Mouse (Mus musculus): ENCODE data around the gene Bnip3.

Gene Bnip3

GRCm38 (mm10) chr7:138909277-138910192 is at the start of gene Bnip3:
Gene Bnip3 (minus strand): TSS chr7:138909519.
- peak; percentile 92 to 93 for DNase-seq

DNA sequence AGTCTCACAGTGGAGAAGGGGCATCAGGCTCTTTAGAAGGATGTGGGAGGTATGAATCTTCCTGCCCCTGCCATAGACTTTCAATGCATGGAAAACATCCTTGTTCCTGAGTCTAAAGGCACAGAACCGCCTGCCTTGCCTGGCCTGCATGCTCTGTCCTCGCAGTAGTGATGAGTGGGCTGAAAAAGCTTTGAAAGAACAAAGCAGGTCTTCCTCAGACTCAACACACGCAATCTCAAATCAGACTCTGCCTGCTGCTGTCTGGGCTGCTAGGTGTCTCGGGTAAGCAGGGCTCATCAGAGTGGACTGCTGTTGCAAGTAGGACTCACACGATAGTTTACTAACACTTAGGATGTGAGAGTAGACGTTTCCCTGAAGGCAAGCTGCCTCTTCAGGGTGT is 47.8 kb upstream of the Bnip3 start:
- no peak for DNase-seq

DNA sequence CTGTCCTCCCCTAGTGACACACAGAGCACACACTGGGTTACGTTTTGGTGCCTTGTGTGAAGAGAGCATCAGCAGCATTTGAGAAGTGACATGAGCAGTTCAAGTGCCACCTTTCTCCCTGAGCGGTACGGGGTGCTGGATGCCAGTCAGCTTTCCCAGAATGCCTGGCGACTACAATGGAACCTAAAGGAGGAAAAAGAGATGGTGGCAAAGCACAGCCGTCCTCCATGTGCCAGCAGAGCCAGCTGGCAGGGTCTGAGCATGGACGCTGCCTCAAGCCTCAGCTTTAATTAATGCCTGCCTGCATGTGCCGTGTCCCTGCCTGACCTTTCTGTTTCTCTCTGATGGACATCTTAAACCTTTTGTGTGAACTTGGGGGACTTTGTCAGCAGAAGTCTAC is 46.5 kb upstream of the Bnip3 start:
- DNase-seq: peak; percentile 52 to 63

GRCm38 (mm10) chr7:138948309-138948708 is 39.0 kb upstream of the Bnip3 start:
- DNase-seq: no peak

DNA sequence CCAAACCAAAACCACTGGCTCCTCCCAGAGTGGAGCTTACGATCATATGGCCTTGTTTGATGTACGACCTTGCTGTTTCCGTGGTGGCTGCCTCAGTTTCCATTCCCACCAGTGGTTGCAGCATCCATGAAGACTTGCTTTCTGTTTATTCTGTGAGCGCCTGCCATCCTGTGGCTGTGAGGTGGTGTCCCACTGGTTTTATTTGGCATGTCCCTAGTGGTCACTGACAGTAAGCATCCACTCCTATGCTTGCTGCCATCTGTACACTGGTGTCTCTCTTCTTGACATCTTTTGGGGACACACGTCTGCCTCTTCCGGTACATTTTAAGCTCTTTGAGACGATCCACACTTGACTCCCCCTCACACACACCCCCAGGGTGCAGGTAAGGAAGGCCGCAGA is 38.4 kb upstream of the Bnip3 start:
- DNase-seq: no peak

- no peak for DNase-seq
Observed at GRCm38 (mm10) chr7:138945668-138946067, 36.3 kb upstream of the Bnip3 start.

DNA sequence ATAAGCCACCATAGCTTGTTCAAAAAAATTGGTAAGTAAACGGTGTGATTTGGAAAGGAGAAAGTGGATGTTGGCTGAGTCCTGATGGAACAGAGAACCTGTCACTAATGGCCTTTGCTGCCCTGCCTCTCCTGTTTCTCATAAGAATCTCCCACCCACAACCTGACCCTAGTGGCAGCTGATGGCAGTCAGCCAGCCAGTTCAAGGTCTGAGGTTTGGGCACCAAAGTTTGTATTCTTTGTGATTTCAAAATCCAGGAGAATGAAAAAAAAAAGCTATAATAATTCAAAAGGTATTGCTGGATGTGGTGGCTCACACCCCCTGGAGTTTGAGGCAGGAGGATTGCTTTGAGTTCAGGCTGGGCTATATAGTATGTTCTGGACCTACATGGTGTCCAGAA is 33.0 kb upstream of the Bnip3 start:
- DNase-seq: no peak

- peak; percentile 35 to 43 for DNase-seq
Observed at GRCm38 (mm10) chr7:138941571-138941970, 32.3 kb upstream of the Bnip3 start.

- peak; percentile 72 to 82 for DNase-seq
Observed at GRCm38 (mm10) chr7:138940612-138941461, 31.5 kb upstream of the Bnip3 start, which contains the start of gene Jakmip3. Gene Jakmip3 (plus strand): TSS chr7:138940730.

DNA sequence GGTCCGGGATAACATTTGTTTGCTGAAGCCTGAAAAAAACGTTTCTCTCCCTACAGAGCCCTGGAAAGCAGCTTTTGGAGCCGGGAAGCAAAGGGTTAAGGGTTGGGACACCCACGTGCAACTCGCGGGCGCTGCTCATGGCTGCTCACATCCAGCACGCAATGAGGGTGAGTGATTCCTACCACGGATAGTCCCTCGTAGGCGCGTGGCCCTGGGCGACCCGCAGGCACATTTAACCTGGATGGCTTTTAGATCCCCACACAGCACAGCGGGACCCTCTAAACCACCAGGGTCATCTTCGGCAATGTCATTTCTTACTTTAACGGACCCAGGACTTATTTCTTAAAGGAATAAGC is 30.9 kb upstream of the Bnip3 start:
- peak; percentile 73 to 74 for DNase-seq

DNA sequence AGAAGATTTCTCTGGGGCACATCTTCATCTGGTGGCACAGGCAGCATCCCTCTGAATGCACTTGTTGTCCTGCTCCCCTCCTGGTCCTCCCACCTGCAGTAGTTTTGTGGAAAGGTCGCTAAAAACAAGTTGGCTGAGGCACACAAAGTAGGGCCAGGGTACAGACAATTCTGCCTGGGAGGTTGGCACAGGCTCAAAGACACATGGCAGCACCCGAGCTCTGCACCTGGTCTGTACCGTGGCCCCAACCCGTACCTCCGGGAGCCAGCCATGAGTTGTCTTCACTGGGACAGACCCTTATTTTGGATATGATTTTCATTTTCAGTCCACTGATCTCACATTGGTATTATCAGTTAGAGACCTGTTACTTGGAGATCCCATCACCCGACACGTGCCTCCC is 29.7 kb upstream of the Bnip3 start:
- no peak for DNase-seq

- no peak for DNase-seq
Observed at GRCm38 (mm10) chr7:138934523-138934922, 25.2 kb upstream of the Bnip3 start.

DNA sequence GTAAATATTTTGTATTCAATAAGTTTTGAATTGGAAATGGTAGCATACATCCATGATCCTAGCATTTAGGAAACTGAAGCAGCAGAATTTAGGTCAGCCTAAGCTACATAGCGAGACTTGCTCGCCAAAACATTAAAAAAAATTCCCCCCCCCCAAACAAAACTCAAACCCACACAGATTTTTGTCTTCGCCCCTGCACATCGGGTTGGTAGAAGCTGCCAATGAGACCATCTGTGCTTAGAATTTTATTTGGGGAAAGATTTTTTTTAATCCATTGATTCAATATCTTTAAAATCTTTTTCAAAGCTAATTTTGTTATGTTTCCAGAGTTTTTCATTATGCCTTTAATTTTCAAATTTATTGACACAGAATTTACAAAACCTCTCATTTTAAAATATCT is 19.1 kb upstream of the Bnip3 start:
- DNase-seq: no peak

DNA sequence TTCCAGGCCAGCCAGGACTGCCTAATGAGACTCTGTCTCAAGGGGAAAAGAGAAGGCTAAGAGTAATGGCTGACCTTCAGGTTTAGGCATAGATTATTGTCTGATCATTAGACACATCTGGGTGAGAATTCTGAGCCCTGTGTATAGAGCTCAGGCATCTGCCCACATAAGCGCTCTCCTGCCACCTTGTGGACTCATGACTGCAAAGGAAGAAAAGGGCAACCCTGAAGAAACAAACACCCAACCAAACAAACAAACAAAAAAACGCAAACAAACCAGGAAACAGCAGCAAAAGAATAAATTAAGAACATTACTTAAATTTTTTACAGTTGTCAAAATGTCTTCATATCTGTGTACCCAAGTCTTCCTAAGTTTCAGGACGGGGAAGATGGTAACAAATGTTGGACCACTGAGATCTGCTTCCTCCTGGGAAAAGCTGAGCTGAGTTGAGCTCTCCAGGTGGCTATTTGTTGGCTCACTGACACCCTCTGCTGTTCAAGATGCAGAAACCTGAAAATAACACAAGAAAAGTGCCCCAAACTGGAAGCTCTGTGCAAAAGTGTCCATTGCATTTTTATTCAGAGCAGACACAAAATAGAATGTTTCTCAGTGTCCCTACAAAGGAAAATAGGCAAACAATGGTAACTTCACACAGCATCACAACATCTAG is 14.6 kb upstream of the Bnip3 start:
- DNase-seq: peak; percentile 28 to 34

DNA sequence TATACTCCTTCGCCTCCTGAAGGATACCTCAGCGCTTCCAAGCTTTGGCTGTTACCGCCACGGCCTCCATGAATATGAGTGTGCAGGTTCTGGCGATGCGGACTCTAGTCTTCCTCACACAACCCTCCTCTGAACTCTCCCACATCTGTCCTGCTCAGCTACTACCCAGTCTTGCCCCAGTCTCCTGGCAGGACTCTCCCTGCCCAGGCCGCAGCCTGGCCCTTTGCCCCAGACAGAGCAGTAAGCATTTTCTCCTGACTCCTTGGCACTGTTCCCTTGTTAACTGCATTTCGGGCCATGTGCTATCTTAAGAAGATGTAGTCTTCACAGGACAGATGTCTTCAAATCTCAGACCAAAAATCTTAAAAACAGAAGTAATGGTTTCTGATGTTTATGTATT is 12.3 kb upstream of the Bnip3 start:
- DNase-seq: no peak

DNA sequence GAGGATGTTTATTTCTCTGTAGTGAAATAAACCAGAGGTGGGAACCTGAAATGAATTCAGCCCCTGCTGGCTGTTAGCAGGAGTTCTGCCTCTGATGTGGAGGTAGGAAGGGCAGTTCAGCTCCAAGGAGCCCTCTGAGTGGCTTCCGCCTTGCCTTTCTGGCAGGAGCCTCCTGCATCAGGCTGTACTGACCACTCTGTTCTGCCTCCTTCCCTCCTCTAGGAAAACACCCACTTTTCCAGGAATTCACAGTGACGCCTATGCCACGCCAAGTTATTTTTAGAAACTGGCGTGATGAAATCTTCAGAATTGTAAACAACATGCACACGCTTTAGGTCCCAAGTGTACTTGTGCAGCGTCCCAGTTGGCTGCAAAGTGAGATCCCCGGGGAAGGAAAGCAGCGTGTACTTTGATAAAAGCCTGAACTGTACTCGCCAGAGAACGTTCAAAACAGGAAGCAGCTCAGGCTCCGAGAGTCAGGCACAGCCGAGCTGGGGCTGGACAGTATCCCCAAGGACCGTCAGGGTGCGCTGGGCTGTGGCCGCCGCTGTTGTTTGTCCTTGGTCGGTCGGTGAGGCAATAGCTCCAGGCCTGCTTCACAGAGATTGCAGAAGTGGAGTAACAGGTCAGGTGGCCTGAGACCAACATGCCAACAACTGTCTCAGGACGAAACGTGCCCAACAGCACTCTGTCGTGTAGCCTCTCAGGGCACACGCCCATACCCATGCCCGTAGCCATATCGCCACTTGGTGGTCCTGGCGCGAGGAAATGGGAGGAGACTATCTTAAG is 10.0 kb upstream of the Bnip3 start:
- DNase-seq: peak; percentile 33 to 49

DNA sequence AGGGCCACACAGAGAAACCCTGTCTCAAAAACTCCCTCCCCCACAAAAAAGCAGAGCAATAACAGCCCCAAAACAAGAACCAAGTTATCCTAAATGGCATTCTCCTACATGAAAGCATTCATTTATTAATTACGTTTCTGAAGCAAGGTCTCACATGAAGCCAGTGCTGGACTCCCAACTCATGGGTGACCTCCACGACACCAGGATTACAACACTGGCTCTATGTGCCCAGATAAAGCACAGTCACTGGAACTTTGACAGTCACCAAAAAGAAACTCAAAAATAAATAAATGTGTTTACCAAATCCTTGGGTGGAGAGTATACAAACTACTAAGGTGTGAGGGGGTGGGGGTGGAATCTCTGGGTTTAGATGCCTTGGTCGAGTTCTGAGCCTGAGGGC is 4.3 kb upstream of the Bnip3 start:
- DNase-seq: no peak

DNA sequence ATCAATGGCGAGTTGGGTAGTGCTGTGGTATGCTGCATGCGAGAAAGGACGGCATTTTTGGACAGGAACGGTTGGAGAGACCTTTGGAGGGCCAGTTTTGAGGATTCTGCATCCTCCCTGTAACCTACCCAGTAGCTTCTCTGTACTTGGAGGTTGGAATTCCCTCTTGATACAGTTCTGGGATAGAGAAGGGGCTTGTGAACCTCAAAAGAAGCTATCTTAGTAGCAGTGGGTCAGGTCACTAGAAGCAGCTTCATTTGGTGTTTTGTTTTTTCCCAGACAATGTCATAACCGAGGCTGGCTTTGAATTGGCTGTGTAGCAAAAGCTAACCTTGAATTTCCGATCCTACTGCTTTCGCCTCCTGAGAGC is 859 bp upstream of the Bnip3 start:
- no peak for DNase-seq

DNA sequence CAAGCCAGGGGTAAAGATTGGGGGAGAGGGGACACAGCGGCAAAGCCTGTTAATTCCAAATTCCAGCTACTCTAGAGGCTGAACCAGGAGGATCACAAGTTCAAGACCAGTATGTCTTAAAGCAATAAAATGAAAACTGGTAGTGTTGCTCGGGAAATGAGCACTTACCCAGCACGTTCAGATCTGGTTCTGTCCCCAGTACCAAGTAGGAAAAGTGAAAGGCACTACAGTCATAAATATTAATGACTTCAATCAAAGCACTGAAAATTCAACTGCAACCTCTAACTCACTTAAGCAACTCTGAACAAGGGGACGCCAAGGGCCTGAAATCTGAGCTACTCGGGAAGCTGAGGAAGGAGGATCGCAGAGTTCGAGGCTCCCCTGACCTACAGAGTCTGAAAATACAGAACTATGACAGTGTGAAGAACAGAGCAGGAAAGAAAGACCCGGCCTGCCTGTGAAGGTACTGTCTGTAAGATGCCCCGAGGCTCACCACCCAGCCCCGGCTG is 497 bp downstream of the Bnip3 start:
- DNase-seq: no peak

GRCm38 (mm10) chr7:138907976-138908375 is 1.3 kb downstream of the Bnip3 start:
- DNase-seq: no peak

- DNase-seq: peak; percentile 48 to 62
Observed at GRCm38 (mm10) chr7:138907043-138907442, 2.3 kb downstream of the Bnip3 start.

DNA sequence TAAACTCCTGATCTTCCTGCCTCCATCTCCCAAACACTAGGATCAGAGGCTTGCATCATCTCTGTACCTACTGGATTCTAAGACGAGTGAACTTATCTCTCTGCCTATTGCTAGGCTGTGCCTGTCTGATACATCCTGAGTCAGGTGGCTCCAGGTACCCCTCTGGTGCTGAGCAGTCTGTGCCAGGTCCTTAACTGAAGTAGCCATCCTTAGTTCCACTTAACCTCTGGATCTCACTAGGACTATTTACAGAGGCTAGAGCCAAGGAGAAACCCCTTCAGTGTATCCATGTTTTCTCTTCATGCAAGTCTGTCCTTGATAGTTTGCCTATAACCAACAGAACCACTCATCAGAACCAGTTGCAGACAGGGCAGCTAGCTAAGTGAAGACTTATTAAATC is 2.9 kb downstream of the Bnip3 start:
- DNase-seq: no peak
